Mouse (Mus musculus): ENCODE results near the gene Zfp507.

Zfp507 gene

DNA sequence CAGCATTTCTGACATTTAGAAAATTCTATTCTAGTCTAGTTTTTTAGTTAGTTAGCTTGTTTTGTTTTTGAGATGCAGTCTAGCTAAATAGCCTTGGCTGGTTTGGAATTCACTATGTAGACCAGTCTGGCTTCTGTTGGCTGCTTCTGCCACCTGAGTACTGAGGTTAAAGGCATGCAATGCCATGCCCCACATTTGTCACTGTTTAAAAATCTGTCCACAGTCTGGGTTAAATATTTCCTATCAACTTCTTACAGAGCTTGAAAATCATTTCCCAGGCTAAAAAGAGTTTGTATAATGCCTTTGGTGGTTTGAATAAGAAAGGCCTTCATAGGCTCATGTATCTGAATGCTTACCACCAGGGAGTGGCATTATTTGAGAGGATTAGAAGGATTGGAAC is 63.9 kb downstream of the Zfp507 start:
- DNase-seq (ENCODE audit: low spot score in 2 of 2) = no peak

GRCm38 (mm10) chr7:35733313-35734050 is 69.3 kb downstream of the Zfp507 start:
- DNase-seq (ENCODE audit: low spot score in 2 of 2) = no peak

GRCm38 (mm10) chr7:35732585-35733059 is 70.2 kb downstream of the Zfp507 start:
- no peak for DNase-seq (ENCODE audit: low spot score in 2 of 2)

GRCm38 (mm10) chr7:35729621-35730031 is 73.2 kb downstream of the Zfp507 start:
- DNase-seq (ENCODE audit: low spot score in 2 of 2) = peak; percentile 54 to 56

DNA sequence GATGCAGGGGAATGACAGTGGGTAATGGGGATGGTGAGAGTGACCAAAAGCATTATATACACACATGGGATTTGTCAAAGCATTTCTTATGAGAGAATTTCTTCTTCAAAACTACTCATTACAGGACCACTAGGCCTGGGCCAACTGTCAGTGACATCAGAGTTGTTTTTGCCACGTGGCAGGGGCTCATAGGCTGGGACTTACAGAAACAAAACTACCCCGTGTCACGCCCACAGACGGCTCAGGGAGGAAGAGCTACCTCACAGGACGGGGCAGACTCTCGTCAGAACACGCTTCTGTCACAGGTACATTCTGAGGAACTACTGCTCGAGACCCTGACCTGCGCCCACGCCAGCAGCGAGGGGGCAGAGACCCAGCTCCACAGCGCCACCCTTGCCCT is 74.4 kb downstream of the Zfp507 start:
- no peak for DNase-seq (ENCODE audit: low spot score in 2 of 2)

- DNase-seq (ENCODE audit: low spot score in 2 of 2) = no peak
Measured at GRCm38 (mm10) chr7:35723035-35723434, 79.8 kb downstream of the Zfp507 start.

All from thymus, postnatal 10 days (tissue).